Mouse (Mus musculus) bone marrow, adult 2 months (tissue): ENCODE measurements around the gene Vnn1.

ENCODE experiments used
- CTCF ChIP-seq: fragments of 200-500 bp; IDR thresholded peaks from 2 replicates; pipeline ENCODE4 v1.5.1; 2011; ENCODE audit warnings: low read length, control low read depth; ENCODE audit not compliant: control insufficient read depth, insufficient read depth
- POLR2A ChIP-seq: fragments of 200-500 bp; IDR thresholded peaks from 2 replicates; pipeline ENCODE4 v1.6.1; 2011; ENCODE audit warnings: low read depth, mild to moderate bottlenecking, control low read depth, low read length, borderline replicate concordance; ENCODE audit not compliant: control insufficient read depth

DNA sequence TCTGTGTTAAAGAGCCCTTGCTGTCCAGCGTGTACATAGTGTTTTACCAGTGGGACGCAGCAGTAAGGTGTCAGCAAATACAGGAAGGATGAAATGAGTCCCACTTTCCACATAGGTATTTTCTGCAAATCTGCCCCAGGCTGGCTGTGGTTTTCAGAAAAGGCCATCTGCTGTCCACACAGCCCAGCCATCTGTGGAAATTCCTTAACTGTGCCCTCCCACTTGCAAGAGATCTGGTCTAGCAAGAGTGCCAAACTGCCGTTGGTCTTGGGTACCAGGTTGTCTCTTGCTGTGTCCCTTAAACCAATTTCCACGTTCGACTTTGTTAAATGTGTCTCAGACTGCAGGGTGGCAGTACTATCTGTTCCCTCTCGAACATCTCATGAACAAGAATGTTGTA lies 57.2 kb downstream of the Vnn1 start:
- TF ChIP-seq POLR2A (no peak), CTCF (no peak)
